Mouse (Mus musculus) v-Abl transformed pro-B cells (cell line): ENCODE measurements at regions not wholly inside any gene's neighbourhood (a gene's known extent, or its start where the extent isn't known, plus 50 kb on each side); places are given as distances from the start of the nearest gene placed in this dataset.

Source experiments
- in situ Hi-C, 2 experiments: fragments of 400-800 bp; cut with MboI; formaldehyde crosslinking; loops; one replicate each; pipeline ENCODE4 v1.15.1; 2025; ENCODE audit not compliant: unreplicated experiment in 2 of 2

DNA sequence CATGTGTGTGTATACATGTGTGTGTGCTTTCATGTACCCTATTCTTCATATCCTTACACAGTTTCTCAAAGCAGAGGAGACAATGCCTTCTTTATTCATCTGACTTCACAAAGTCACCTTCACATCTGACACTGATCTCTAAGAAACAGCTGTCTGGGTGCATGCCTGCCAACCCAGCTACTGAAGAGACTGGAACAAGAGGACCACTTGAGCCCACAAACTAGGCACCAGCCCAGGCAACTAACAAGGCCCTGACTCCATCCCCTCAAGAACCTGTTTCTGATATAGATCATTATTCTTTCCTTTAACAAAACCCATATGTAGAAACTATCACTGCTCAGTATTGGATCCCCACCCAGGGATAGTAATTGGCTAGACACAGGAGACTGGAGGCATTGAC, 295.3 kb downstream of the Qk start:
- in situ Hi-C loops: no loop called here

DNA sequence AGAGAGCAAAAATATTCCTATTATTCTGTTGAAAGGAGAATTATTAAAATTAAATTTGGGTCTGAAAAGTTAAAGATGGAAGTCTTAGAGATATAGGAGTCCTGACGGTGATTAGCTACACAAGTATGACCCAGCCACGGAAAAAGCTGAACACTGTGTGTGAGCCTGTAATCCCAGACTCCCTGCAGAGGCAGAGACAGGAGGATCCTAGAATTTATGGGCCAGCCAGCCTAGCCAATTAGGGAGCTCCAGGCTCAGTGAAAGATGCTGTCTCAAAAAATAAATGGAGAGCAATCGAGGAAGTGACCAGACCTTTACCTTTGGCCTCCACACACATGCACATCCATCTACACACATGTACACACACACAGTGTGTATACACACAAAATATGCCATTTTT, 307.5 kb downstream of the Qk start:
- in situ Hi-C loops: no loop called here

DNA sequence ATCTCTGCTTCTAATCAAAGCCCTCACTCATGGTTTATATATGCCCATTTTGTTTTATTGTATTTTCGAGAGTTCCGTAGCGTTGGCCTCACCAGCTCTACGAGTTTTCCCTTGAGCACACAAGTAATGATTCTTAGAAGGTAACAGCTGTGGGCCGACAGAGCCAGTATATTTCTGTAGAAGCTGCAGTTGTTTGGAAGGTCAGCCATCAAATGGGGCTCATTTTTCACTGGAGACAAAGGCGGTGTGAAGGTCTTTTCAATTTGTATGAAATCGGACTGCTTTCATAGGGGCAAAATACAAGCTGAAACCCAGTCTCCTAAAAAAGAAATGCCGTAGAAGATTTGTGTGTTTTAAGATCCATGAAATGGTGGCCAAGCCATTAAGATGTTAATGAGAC, 307.9 kb downstream of the Qk start:
- in situ Hi-C loops: no loop called here

- in situ Hi-C loops: no loop called here
Observed at GRCm38 (mm10) chr17:10001071-10001591, 318.5 kb downstream of the Qk start.

DNA sequence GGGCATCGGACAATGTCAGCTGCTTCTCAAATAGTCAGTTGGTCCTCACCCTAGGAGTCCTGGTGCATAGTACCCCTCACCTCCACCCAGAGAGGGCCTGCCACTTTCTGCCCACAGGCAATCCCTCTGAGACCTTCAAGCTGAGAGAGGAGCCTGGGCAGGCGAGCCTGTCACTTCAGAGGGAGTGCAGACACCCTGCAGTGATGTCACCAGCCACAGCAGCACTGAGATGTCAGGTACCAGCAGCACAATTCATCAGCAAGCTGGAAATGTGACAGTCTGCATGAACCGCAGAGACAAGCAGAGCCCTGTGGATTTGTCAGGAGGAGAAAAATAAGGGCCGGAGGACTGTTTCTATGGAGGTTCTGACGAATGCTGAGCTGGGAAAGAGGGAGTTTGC, 324.3 kb downstream of the Qk start:
- in situ Hi-C loops: no loop called here

- in situ Hi-C loops: no loop called here
Observed at GRCm38 (mm10) chr17:9990744-9991143, 321.2 kb upstream of the Pabpc6 start.

GRCm38 (mm10) chr17:9981273-9981672, 311.8 kb upstream of the Pabpc6 start:
- in situ Hi-C loops: no loop called here

DNA sequence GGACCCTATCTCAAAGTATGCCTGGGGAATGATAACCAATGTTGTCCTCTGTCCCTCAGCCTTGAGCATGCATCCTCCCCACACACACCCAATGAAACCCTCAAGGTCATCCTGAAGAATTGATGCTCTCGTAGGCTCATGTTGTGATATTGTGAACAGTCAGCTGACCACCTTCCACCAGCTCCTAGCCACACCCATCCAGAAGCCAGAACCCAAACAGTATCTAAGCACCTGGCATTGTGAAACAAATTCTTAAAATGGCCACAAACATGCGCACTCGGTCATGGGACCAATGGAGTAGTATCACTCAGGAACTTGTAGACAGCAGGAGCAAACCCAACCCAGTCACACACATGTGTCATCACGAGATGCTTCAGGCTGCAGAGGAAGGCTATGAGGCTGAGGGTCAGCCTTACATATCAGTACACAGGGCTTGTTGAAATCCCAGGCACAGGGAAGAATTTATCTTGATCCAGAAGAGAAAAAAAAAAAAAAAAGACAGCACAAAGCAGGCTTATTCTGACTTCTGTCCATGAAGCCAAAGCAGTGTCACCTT, 307.4 kb upstream of the Pabpc6 start:
- in situ Hi-C loops: no loop called here

DNA sequence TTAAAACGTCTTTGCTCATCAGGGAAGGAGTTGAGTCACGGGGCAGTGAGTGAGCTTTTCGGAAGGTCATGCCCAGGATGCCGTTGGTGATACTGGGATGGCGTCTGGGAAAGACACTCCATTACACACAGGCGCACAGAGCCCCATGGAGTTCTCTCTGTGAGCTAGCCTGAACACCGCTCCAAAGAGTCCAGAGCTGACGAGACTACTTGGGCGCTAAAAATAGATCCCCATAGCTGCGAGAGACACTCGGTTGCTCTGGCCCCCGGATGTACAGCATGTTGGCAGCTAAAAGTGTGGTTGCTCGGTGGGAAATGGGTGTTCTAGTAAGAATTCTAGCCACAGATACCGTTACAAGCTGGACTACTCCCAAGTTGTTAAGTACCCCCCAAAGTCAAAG, 306.5 kb upstream of the Pabpc6 start:
- in situ Hi-C loops: no loop called here

DNA sequence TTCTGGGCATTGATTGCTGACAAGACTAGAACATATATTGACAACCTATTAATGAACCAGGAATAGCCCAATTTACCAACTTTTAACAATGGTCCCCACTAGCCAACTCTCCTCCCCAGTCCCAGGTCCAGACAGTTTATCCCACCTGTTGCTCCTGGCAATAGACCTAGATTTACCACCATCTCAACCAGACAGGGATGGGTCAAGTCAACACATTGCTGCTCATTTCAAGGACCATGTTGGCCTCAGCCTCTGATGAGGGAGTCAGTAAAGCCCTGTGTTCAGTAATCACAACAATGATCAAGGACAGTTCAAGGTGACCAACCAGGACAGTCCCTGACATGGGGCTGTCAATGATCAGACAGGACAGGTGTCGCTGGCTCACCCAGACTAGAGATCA, 305.6 kb upstream of the Pabpc6 start:
- in situ Hi-C loops: no loop called here

- in situ Hi-C loops: no loop called here
Observed at GRCm38 (mm10) chr17:9967988-9968387, 298.5 kb upstream of the Pabpc6 start.

- in situ Hi-C loops: no loop called here
Observed at GRCm38 (mm10) chr17:9962893-9963436, 293.4 kb upstream of the Pabpc6 start.

GRCm38 (mm10) chr17:9948985-9949667, 279.6 kb upstream of the Pabpc6 start:
- in situ Hi-C loops: no loop called here

DNA sequence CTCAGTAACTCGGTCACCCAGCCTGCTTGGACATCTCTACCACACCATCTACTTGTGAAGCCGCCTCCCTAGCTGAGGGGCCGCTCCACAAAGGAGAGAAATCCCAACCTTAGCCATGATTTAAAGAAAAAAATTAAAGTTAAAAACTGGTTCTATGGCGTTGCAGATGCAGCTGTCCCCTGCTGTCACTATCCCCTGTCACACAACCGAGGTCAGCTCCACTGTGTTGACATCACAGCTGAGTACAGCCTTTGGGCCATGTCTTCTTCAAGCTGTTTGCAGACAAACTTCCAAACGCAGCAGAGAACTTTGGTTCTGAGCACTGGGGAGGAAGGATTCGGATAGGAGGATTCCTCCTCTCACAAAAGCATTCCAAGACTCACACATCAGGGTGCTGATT, 278.1 kb upstream of the Pabpc6 start:
- in situ Hi-C loops: no loop called here

- in situ Hi-C loops: no loop called here
Observed at GRCm38 (mm10) chr17:9944513-9944912, 275.0 kb upstream of the Pabpc6 start.

DNA sequence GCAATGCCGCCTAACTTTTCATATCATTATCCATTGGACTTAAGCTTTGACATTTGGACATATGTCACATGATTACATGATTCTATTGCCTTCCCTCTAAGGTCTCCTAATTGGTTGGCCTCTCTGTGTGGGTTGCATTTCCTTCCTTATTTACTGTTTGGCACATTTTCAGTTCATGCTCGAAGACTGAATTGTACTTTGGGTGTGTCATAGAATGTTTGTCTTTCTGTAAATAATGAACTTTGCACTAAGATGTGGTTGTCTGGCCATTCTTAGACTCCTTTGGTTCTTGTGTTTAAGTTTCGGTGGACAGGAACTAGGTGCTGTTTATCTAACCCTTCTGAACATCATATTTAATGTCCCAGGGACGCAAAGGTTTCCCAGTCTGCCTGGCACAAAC, 272.7 kb upstream of the Pabpc6 start:
- in situ Hi-C loops: no loop called here

GRCm38 (mm10) chr17:9939576-9939975, 270.1 kb upstream of the Pabpc6 start:
- in situ Hi-C loops: no loop called here

GRCm38 (mm10) chr17:9938426-9938825, 268.9 kb upstream of the Pabpc6 start:
- in situ Hi-C loops: no loop called here

DNA sequence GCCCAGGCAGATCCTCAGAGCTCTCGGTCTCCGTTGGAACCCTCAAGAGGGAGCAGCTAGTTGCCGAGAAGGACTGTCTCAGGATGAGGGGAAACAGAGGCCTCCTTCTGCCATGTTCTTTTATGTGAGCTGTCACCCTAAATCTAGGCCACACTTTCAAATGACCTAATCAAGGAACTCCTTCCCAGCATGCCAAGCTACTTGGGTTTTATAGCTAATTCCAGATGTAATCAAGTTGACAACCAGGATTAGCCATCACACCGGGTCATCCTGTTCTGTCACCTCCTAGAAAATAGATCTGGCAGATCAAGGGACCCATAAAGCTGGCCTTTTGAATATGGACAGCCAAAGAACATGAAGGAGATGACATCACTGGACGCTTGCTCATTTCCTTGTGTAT, 267.7 kb upstream of the Pabpc6 start:
- in situ Hi-C loops: no loop called here

GRCm38 (mm10) chr17:9932186-9932585, 262.7 kb upstream of the Pabpc6 start:
- in situ Hi-C loops: no loop called here

DNA sequence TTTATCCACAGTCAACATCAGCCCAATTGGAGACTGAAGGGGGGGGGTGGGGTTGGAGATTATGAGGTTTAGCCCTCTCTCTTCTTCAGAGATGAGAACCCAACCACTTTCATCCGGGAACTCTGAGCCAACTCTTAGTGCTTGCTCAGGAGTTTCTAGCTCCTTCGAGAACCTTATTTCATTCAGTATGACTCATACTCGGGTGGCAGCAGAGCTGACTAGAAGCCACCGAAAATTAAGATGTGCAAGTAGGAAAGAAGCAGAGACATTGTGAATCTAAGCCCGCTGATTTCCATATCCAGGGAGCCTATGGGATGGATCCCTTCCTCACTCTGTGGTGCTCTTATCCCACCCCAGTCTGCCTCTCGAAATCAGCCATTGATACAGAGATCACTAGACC, 262.0 kb upstream of the Pabpc6 start:
- in situ Hi-C loops: no loop called here

GRCm38 (mm10) chr17:9929448-9930088, 260.1 kb upstream of the Pabpc6 start:
- in situ Hi-C loops: no loop called here
